Mouse (Mus musculus) cortical plate, adult 2 months (tissue): ENCODE data around the gene Olfr971.
"Not testable (repeated sequence)": the region's sequence is repeated elsewhere in the genome, so short reads cannot be mapped to it uniquely, and the experiment has no call there.

Source experiments
- CTCF ChIP-seq: fragments of 200-500 bp; IDR thresholded peaks from 2 replicates; pipeline ENCODE4 v1.5.1; 2011; ENCODE audit warnings: mild to moderate bottlenecking, control low read depth, low read length; ENCODE audit not compliant: insufficient read depth; ENCODE audit errors: extremely low read depth
- POLR2A ChIP-seq: fragments of 200-500 bp; IDR thresholded peaks from 2 replicates; pipeline ENCODE4 v1.6.1; 2011; ENCODE audit warnings: mild to moderate bottlenecking, low read length, control low read depth; ENCODE audit not compliant: insufficient read depth; ENCODE audit errors: extremely low read depth

DNA sequence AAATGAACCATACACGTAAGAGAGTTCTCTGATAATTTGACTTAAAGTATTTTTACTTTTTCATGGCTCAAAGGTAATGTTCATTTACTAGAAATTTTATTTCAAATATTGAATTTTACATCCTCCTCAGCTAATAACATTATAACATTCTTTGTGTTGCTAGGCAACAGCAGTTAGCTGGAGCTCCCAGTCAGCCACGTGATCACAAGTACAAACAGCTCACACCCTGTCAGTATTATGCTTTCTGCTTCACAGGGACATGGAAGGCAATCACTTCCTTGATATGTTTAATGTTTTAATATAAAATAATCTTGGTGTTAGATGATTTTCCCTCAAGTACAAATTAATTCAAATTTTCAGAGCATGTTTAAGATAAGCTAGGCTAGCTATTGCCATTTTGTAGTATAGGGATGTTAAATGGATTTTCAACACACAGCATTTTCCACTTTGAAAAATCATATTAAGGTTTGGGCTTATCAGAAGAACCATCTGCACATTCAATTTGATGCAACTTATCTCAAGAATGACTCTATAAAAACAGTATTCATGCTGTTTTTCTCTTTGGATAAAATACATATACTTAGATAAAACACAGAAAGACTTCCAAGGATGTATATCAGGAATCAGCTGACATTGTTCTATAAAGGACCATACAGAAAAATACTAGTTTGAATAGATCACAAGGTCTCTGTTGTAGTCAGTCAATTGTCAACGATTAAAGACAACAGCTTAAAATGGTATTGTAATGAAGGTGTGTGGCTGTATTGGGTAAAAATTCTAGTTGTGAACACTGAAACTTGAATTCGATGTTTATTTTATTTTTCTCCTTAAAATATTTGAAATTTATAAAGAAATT lies 41.1 kb downstream of the Olfr971 start:
- TF ChIP-seq CTCF, POLR2A: not testable (repeated sequence)
